8 mouse cellular contexts compared by ENCODE assay signal in genomic region chr17:72043001-72043666, GRCm38 (mm10).
DNase-seq lines count a peak whose midpoint lies in the region; ATAC-seq and TF ChIP-seq lines count a peak whose summit lies in the region.

No protein-coding gene starts in this region.

- 59% methylated on average over 9 of the region's 9 CpGs for WGBS in embryonic facial prominence, embryonic 14.5 days
- WGBS in embryonic facial prominence, embryonic 10.5 days: 73% methylated on average over 9 of the region's 9 CpGs
- 54% methylated on average over 9 of the region's 9 CpGs for WGBS in heart, embryonic 14.5 days
- whole genome bisulfite sequencing in intestine, postnatal 0 days: 60% methylated on average over 9 of the region's 9 CpGs

- DNase-seq in embryonic facial prominence, embryonic 14.5 days (ENCODE audit: low spot score): peak; percentile 59
- DNase-seq in embryonic facial prominence, embryonic 10.5 days (ENCODE audit: low spot score): no peak
- DNase-seq in cerebellum, postnatal 4 days (ENCODE audit: low spot score in 2 of 2): peak; percentile 32 to 80
- peak; percentile 83 for DNase-seq in layer of hippocampus, adult 11-12 months (ENCODE audit: low spot score)
- DNase-seq in lung, postnatal 14 days: peak; percentile 31

- TF ChIP-seq CTCF in intestine, postnatal 0 days (IDR thresholded peaks at IDR 0.05; ENCODE audit: low read depth): no peak

- no peak overlapping the region for H3K27ac ChIP-seq in embryonic facial prominence, embryonic 14.5 days (replicated peaks; ENCODE audit: low read depth, low read length)
- no peak overlapping the region for H3K27ac ChIP-seq in embryonic facial prominence, embryonic 10.5 days (replicated peaks)
- H3K27ac ChIP-seq in heart, embryonic 14.5 days (replicated peaks in 1 of 2; ENCODE audit: control insufficient read depth in 1 of 2, insufficient read depth in 1 of 2, low read depth in 2 of 2, low read length in 2 of 2): peak overlapping the region; percentile 29 to 39
- H3K27ac ChIP-seq in intestine, postnatal 0 days (ENCODE audit: low read depth, low read length): no peak overlapping the region

- no peaks in the 10 kb centered on the region for H3K36me3 ChIP-seq in embryonic facial prominence, embryonic 14.5 days (ENCODE audit: control insufficient read depth, insufficient read depth, low read length)
- H3K36me3 ChIP-seq in embryonic facial prominence, embryonic 10.5 days (replicated peaks): no peaks in the 10 kb centered on the region
- no peaks in the 10 kb centered on the region for H3K36me3 ChIP-seq in heart, embryonic 14.5 days (ENCODE audit: control insufficient read depth, insufficient read depth, low read length)
- H3K36me3 ChIP-seq in intestine, postnatal 0 days (ENCODE audit: control insufficient read depth, insufficient read depth): no peaks in the 10 kb centered on the region

- no peak for ATAC-seq in embryonic facial prominence, embryonic 14.5 days (ENCODE audit: low read depth)
- no peak for ATAC-seq in heart, embryonic 14.5 days (ENCODE audit: insufficient number of reproducible peaks, insufficient read depth, low FRiP score, low read depth)
- ATAC-seq in intestine, postnatal 0 days: no peak
- ATAC-seq in erythroblast, adult 5-6 weeks (replicated peaks; ENCODE audit: low FRiP score, poor library complexity, severe bottlenecking): no peak

- no peak overlapping the region for H3K4me3 ChIP-seq in embryonic facial prominence, embryonic 14.5 days (ENCODE audit: low read depth, low read length)
- no peak overlapping the region for H3K4me3 ChIP-seq in embryonic facial prominence, embryonic 10.5 days
- no peak overlapping the region for H3K4me3 ChIP-seq in heart, embryonic 14.5 days (ENCODE audit: control insufficient read depth in 1 of 2, insufficient read depth in 1 of 2, low read depth in 1 of 2, low read length in 2 of 2)
- H3K4me3 ChIP-seq in intestine, postnatal 0 days (ENCODE audit: low read depth, low read length): no peak overlapping the region

- H3K9me3 ChIP-seq in embryonic facial prominence, embryonic 14.5 days (ENCODE audit: control insufficient read depth, low read length): no peaks in the 10 kb centered on the region
- no peaks in the 10 kb centered on the region for H3K9me3 ChIP-seq in embryonic facial prominence, embryonic 10.5 days
- no peaks in the 10 kb centered on the region for H3K9me3 ChIP-seq in heart, embryonic 14.5 days (ENCODE audit: control insufficient read depth, low read length)
- H3K9me3 ChIP-seq in intestine, postnatal 0 days (ENCODE audit: control insufficient read depth): no peaks in the 10 kb centered on the region

- H3K4me2 ChIP-seq in embryonic facial prominence, embryonic 14.5 days (ENCODE audit: low read depth, low read length): no peak overlapping the region
- no peak overlapping the region for H3K4me2 ChIP-seq in heart, embryonic 14.5 days (ENCODE audit: low read length)
- H3K4me2 ChIP-seq in intestine, postnatal 0 days (replicated peaks; ENCODE audit: low read depth): no peak overlapping the region

- H3K27me3 ChIP-seq in embryonic facial prominence, embryonic 14.5 days (replicated peaks; ENCODE audit: control insufficient read depth, insufficient read depth, low read length): no peaks in the 10 kb centered on the region
- H3K27me3 ChIP-seq in embryonic facial prominence, embryonic 10.5 days (replicated peaks; ENCODE audit: low read depth, poor library complexity, severe bottlenecking): no peaks in the 10 kb centered on the region
- no peaks in the 10 kb centered on the region for H3K27me3 ChIP-seq in heart, embryonic 14.5 days (ENCODE audit: control insufficient read depth, insufficient read depth, low read length)
- no peaks in the 10 kb centered on the region for H3K27me3 ChIP-seq in intestine, postnatal 0 days (replicated peaks; ENCODE audit: control insufficient read depth, insufficient read depth, low read length)

- no peak overlapping the region for H3K9ac ChIP-seq in embryonic facial prominence, embryonic 14.5 days (ENCODE audit: low read depth, low read length)
- H3K9ac ChIP-seq in heart, embryonic 14.5 days (ENCODE audit: low read length): no peak overlapping the region
- no peak overlapping the region for H3K9ac ChIP-seq in intestine, postnatal 0 days (ENCODE audit: low read depth, low read length)

- H3K4me1 ChIP-seq in embryonic facial prominence, embryonic 14.5 days (ENCODE audit: control insufficient read depth, insufficient read depth, low read length): no peaks in the 10 kb centered on the region
- 0 out of 2 replicates have a peak, but pooled peaks cover 2% of the 10 kb centered on the region for H3K4me1 ChIP-seq in embryonic facial prominence, embryonic 10.5 days
- H3K4me1 ChIP-seq in heart, embryonic 14.5 days (ENCODE audit: control insufficient read depth in 2 of 2, insufficient read depth in 2 of 2, low read length in 2 of 2): peaks cover 2 to 4% of the 10 kb centered on the region in 2 experiments; a peak in 1 of 4 replicates
- H3K4me1 ChIP-seq in intestine, postnatal 0 days (replicated peaks; ENCODE audit: control insufficient read depth, insufficient read depth, low read length): no peaks in the 10 kb centered on the region

Comparison
In these comparisons a context has a peak if more than half of its experiments do, and no peak if none do; other contexts are left out.
1. H3K27ac ChIP-seq: peak in heart, embryonic 14.5 days (2 of 2); none in embryonic facial prominence, embryonic 14.5 days (single experiment), embryonic facial prominence, embryonic 10.5 days (single experiment) and intestine, postnatal 0 days (single experiment).